Mouse (Mus musculus): ENCODE data around the gene Ces4a.
"Not testable (repeated sequence)": the region's sequence is repeated elsewhere in the genome, so short reads cannot be mapped to it uniquely, and the experiment has no call there.

The Ces4a gene

GRCm38 (mm10) chr8:105131509-105131908 lies at the start of gene Ces4a:
Gene Ces4a (plus strand): TSS chr8:105131800.
- DNase-seq (ENCODE audit: low read depth): no peak

- no peak for DNase-seq (ENCODE audit: low read depth)
Measured at GRCm38 (mm10) chr8:105083449-105084050, 48.0 kb upstream of the Ces4a start, which contains the start of gene Ces3b. Gene Ces3b (plus strand): TSS chr8:105083753.

- not testable (repeated sequence) for DNase-seq (ENCODE audit: low read depth)
Measured at GRCm38 (mm10) chr8:105088166-105088565, 43.4 kb upstream of the Ces4a start.

GRCm38 (mm10) chr8:105088581-105088980 lies 43.0 kb upstream of the Ces4a start:
- no peak for DNase-seq (ENCODE audit: low read depth)

GRCm38 (mm10) chr8:105093992-105094391 lies 37.6 kb upstream of the Ces4a start:
- DNase-seq (ENCODE audit: low read depth): no peak

GRCm38 (mm10) chr8:105102101-105102785 lies 29.4 kb upstream of the Ces4a start:
- DNase-seq (ENCODE audit: low read depth): not testable (repeated sequence)

- DNase-seq (ENCODE audit: low read depth): not testable (repeated sequence)
Measured at GRCm38 (mm10) chr8:105103701-105104100, 27.9 kb upstream of the Ces4a start.

GRCm38 (mm10) chr8:105104220-105104619 lies 27.4 kb upstream of the Ces4a start:
- no peak for DNase-seq (ENCODE audit: low read depth)

GRCm38 (mm10) chr8:105129864-105130263 lies 1.7 kb upstream of the Ces4a start:
- no peak for DNase-seq (ENCODE audit: low read depth)

- DNase-seq (ENCODE audit: low read depth): no peak
Measured at GRCm38 (mm10) chr8:105138423-105138822, 6.8 kb downstream of the Ces4a start.

- DNase-seq (ENCODE audit: low read depth): no peak
Measured at GRCm38 (mm10) chr8:105142395-105142794, 10.8 kb downstream of the Ces4a start.

- no peak for DNase-seq (ENCODE audit: low read depth)
Measured at GRCm38 (mm10) chr8:105151654-105152053, 20.1 kb downstream of the Ces4a start.

GRCm38 (mm10) chr8:105152623-105153398 lies 21.2 kb downstream of the Ces4a start:
- DNase-seq (ENCODE audit: low read depth): no peak

- no peak for DNase-seq (ENCODE audit: low read depth)
Measured at GRCm38 (mm10) chr8:105154316-105154715, 22.7 kb downstream of the Ces4a start.

- no peak for DNase-seq (ENCODE audit: low read depth)
Measured at GRCm38 (mm10) chr8:105155091-105155745, 23.6 kb downstream of the Ces4a start.

GRCm38 (mm10) chr8:105157555-105157954 lies 26.0 kb downstream of the Ces4a start:
- DNase-seq (ENCODE audit: low read depth): no peak

- DNase-seq (ENCODE audit: low read depth): no peak
Measured at GRCm38 (mm10) chr8:105158084-105158483, 26.5 kb downstream of the Ces4a start.

GRCm38 (mm10) chr8:105161121-105161652 lies 29.6 kb downstream of the Ces4a start:
- DNase-seq (ENCODE audit: low read depth): no peak

- no peak for DNase-seq (ENCODE audit: low read depth)
Measured at GRCm38 (mm10) chr8:105164272-105164902, 32.8 kb downstream of the Ces4a start.

GRCm38 (mm10) chr8:105165191-105165590 lies 33.6 kb downstream of the Ces4a start:
- no peak for DNase-seq (ENCODE audit: low read depth)

GRCm38 (mm10) chr8:105167116-105167515 lies 35.5 kb downstream of the Ces4a start:
- no peak for DNase-seq (ENCODE audit: low read depth)

GRCm38 (mm10) chr8:105169582-105169981 lies 38.0 kb downstream of the Ces4a start:
- no peak for DNase-seq (ENCODE audit: low read depth)
